Mouse (Mus musculus) neural tube, embryonic 13.5 days (tissue): ENCODE measurements at regions not wholly inside any gene's neighbourhood (a gene's known extent, or its start where the extent isn't known, plus 50 kb on each side); places are given as distances from the start of the nearest gene placed in this dataset.

ENCODE experiments used
- ATAC-seq: fragments of 200-750 bp; cut with Nextera tagmentation; 2 replicates; pipeline ENCODE4 v1.8.0; 2017; ENCODE audit warnings: low read depth, mild to moderate bottlenecking, moderate TSS enrichment, moderate library complexity
- H3K27ac ChIP-seq: fragments of 300-500 bp; sonication (generic); replicated peaks from 2 replicates; pipeline ENCODE4 v1.5.1; 2015; ENCODE audit warnings: moderate library complexity, mild to moderate bottlenecking, inconsistent platforms
- H3K27me3 ChIP-seq: fragments of 300-500 bp; sonication (generic); 2 replicates; pipeline ENCODE4 v1.6.1; 2015; ENCODE audit warnings: mild to moderate bottlenecking, inconsistent platforms
- H3K36me3 ChIP-seq: fragments of 300-500 bp; sonication (generic); 2 replicates; pipeline ENCODE4 v1.6.1; 2015; ENCODE audit warnings: mild to moderate bottlenecking, inconsistent platforms
- H3K4me1 ChIP-seq: fragments of 300-500 bp; sonication (generic); replicated peaks from 2 replicates; pipeline ENCODE4 v1.6.1; 2015; ENCODE audit warnings: inconsistent platforms
- H3K4me2 ChIP-seq: fragments of 300-500 bp; sonication (generic); 2 replicates; pipeline ENCODE4 v1.6.1; 2015; ENCODE audit warnings: inconsistent platforms, mild to moderate bottlenecking, moderate library complexity
- H3K4me3 ChIP-seq: fragments of 300-500 bp; sonication (generic); 2 replicates; pipeline ENCODE4 v1.5.1; 2015; ENCODE audit warnings: mild to moderate bottlenecking, inconsistent platforms
- H3K9ac ChIP-seq: fragments of 300-500 bp; sonication (generic); 2 replicates; pipeline ENCODE4 v1.6.1; 2015; ENCODE audit warnings: moderate library complexity, mild to moderate bottlenecking, inconsistent platforms
- H3K9me3 ChIP-seq: fragments of 300-500 bp; sonication (generic); 2 replicates; pipeline ENCODE4 v1.6.1; 2016; ENCODE audit warnings: inconsistent platforms
- WGBS: fragments of 180-500 bp; shearing (Covaris S2); methylation state at CpG from one replicate; pipeline ENCODE4 v1.1.7; 2015; 5-methylcytosine and 5-hydroxymethylcytosine counted together

- peaks cover 20% of the 10 kb centered on the region for H3K4me1 ChIP-seq
- ATAC-seq, result no peak
- no peak overlapping the region for H3K4me2 ChIP-seq
Observed at GRCm38 (mm10) chr2:174867397-174867796, 107.0 kb downstream of the Edn3 start.

DNA sequence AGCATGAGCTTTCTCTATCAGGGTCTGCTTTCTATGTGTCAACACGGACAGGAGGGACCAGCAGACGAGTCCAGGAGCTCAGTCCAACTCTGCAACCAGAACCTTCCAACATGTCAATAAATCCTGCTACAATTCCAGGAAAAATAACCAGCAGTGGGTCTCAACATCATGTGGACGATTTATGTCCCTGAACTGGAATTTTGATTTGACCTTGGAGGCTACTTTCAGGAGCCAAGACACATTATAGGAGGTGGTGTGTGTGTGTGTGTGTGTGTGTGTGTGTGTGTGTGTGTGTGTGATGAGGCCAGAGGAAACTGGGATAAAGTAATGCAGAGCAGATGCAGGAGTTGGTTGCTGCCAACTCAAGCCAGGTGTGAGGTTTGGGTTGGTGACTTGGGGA, 107.8 kb downstream of the Edn3 start:
- ATAC-seq, result no peak
- Histone ChIP-seq H3K27me3 (no peaks in the 10 kb centered on the region), H3K4me2 (no peak overlapping the region), H3K4me1 (peaks cover 27% of the 10 kb centered on the region), H3K9me3 (no peaks in the 10 kb centered on the region), H3K36me3 (no peaks in the 10 kb centered on the region), H3K4me3 (no peak overlapping the region), H3K9ac (no peak overlapping the region), H3K27ac (no peak overlapping the region)
- WGBS, result 76% methylated on average over 3 of the region's 3 CpGs

More at GRCm38 (mm10) chr2:174867397-174867796, 107.0 kb downstream of the Edn3 start:
- Histone ChIP-seq H3K27me3 (no peaks in the 10 kb centered on the region), H3K9me3 (no peaks in the 10 kb centered on the region), H3K9ac (no peak overlapping the region), H3K36me3 (no peaks in the 10 kb centered on the region), H3K27ac (no peak overlapping the region), H3K4me3 (no peak overlapping the region)
- 70% methylated on average over 5 of the region's 5 CpGs for WGBS

DNA sequence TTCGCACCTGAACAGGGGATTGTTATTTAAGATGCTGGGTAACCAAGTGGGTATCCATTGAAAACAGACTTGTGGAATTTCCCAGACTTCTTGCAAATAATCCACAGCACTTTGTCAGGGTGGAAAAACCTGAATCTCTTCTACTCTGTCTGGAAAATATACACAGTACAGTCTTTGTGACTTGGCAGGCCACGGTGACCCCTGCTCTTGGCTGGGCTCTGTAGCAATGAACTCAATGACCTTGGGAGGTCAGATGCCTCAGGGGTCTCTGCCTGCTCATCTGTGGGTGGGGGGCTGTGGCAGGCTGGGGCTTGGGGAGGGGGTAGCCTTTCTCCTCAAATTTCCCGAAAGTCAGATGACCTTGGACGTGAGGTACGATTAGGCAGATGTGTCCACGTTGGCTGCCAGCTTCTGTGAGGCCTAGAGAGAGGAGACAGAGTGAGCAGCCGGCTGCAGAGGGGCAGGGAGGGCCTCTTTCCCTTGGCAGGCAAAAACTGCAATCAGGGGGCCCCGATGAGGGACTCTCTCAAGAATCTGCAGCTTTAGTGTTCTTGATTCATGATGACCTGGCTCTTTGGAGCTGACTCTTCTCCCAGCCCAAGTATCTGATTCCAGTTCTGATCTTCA, 108.4 kb downstream of the Edn3 start:
- no peak for ATAC-seq
- peaks cover 27% of the 10 kb centered on the region for H3K4me1 ChIP-seq
- no peak overlapping the region for H3K4me3 ChIP-seq
- WGBS, result 67% methylated on average over 8 of the region's 8 CpGs
- no peaks in the 10 kb centered on the region for H3K36me3 ChIP-seq
- H3K9ac ChIP-seq, result no peak overlapping the region
- no peak overlapping the region for H3K4me2 ChIP-seq
- no peaks in the 10 kb centered on the region for H3K27me3 ChIP-seq
- H3K27ac ChIP-seq, result no peak overlapping the region
- H3K9me3 ChIP-seq, result no peaks in the 10 kb centered on the region

DNA sequence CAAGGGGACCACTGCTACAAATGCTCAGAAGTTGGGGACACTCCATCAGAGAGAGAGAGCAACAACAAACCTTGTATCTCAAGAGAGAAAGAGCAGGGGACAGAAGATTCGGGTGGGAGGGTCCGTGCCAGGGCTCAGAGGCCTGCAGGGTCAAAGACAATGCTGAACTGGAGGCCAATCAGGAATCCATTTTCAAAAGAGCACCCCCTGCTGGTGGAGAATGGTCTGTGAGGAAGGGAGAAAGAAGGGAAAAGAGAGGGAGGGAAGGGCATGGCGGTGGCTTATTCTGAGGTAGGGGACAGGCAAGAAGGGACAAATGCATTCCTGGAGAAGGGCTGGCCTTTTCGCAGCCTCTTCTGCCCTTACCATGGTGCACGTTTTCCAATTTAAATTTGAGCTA, 109.9 kb downstream of the Edn3 start:
- peaks cover 20% of the 10 kb centered on the region for H3K4me1 ChIP-seq
- WGBS, result 73% methylated on average over 5 of the region's 5 CpGs
- H3K27me3 ChIP-seq, result no peaks in the 10 kb centered on the region
- no peaks in the 10 kb centered on the region for H3K9me3 ChIP-seq
- no peak overlapping the region for H3K27ac ChIP-seq
- no peaks in the 10 kb centered on the region for H3K36me3 ChIP-seq
- no peak overlapping the region for H3K4me2 ChIP-seq
- no peak overlapping the region for H3K9ac ChIP-seq
- no peak overlapping the region for H3K4me3 ChIP-seq
- ATAC-seq, result no peak

DNA sequence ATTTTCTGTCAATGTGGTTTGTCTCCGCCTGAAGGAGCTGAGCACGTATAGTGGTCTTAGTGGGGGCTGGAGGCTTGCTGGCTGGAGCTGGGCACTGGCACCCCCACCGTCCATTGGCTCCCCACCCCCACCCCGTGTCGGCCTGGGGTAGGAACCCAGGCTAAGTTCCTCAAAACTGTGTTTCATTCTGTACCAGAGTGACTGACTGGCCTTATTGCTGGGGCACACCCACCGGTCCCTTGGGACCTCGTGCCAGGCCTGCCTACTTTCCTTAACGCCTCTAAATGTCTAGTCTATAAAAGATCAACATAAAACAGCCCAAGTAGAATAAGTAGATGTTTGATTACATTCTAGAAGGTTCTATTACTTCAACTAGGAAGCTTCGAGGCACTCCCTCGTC, 110.8 kb downstream of the Edn3 start:
- Histone ChIP-seq H3K9ac (no peak overlapping the region), H3K4me2 (no peak overlapping the region), H3K27me3 (no peaks in the 10 kb centered on the region), H3K4me1 (peaks cover 20% of the 10 kb centered on the region), H3K27ac (no peak overlapping the region), H3K4me3 (no peak overlapping the region), H3K9me3 (no peaks in the 10 kb centered on the region), H3K36me3 (no peaks in the 10 kb centered on the region)
- ATAC-seq, result no peak
- WGBS, result 75% methylated on average over 10 of the region's 10 CpGs

DNA sequence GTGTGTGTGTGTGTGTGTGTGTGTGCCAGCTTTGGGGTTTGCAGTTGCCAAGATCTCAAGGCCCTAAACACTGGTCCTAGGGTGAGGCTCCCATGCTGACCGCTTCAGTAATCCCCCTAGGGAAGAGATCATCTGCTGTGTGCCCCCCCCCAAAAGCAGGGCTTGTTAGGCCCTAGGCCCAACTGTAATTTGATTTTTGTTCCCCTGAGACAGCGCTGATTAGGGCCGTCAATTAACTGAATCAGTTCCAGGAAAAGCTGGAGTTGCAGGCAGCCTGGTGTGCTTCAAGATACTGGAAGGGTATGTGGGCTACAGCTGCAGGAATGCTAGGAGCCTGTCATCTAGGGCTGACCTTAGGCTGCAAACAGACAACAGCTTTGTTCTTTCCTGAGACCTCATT, 111.4 kb downstream of the Edn3 start:
- Histone ChIP-seq H3K4me2 (no peak overlapping the region), H3K27me3 (no peaks in the 10 kb centered on the region), H3K9me3 (no peaks in the 10 kb centered on the region), H3K4me3 (no peak overlapping the region), H3K4me1 (peaks cover 20% of the 10 kb centered on the region), H3K9ac (no peak overlapping the region; the same call in 1 of the 2 replicates), H3K27ac (no peak overlapping the region), H3K36me3 (no peaks in the 10 kb centered on the region)
- WGBS, result 47% methylated on average over 3 of the region's 3 CpGs
- peak; percentile 41; the same call in 1 of the 2 replicates for ATAC-seq

DNA sequence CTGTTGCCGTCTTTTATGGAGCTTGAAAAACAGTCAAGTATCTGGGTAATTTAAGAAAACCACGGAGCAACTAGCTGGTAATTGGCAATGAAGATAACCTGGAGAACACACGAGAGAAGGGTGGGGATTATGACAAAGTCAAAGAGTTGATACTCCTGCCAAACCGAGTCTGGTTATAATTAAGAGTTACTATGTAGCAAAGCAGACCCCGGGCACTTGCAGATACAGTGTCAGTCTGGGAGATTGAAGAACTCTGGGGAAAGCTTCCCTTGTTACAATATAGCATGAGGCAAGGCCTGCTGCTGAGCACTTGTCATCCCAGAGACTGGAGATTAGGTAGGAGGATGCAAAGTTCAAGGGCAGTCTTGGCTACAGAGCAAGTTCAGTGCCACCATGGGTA, 116.5 kb downstream of the Edn3 start:
- no peak overlapping the region for H3K4me2 ChIP-seq
- peaks cover 12% of the 10 kb centered on the region for H3K4me1 ChIP-seq
- no peaks in the 10 kb centered on the region for H3K27me3 ChIP-seq
- 49% methylated on average over 5 of the region's 5 CpGs for whole genome bisulfite sequencing
- no peak for ATAC-seq
- H3K27ac ChIP-seq, result no peak overlapping the region
- H3K9me3 ChIP-seq, result no peaks in the 10 kb centered on the region
- H3K4me3 ChIP-seq, result no peak overlapping the region
- H3K9ac ChIP-seq, result no peak overlapping the region
- H3K36me3 ChIP-seq, result no peaks in the 10 kb centered on the region

DNA sequence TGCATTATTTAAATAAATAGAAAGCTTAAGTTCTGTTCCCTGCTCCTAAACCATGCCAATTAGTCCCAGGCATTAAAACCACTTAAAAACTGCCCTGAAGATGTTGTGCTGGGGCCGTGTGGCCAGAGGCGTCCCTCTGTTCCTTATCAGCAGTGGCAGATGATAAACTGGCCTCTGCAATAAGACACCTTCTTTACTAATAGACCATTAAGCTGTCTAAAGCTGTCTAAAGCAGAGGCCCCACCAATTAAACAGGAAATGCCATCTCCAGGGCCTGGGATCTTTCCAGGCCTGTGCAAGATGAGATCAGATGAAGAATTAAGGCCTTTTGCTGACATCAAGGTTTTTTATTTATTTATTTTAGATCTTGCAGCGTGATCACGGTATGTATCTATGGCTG, 118.6 kb downstream of the Edn3 start:
- no peak overlapping the region for H3K4me3 ChIP-seq
- no peak overlapping the region for H3K27ac ChIP-seq
- 52% methylated on average over 4 of the region's 4 CpGs for WGBS
- no peaks in the 10 kb centered on the region for H3K9me3 ChIP-seq
- H3K9ac ChIP-seq, result no peak overlapping the region
- no peaks in the 10 kb centered on the region for H3K27me3 ChIP-seq
- H3K4me2 ChIP-seq, result no peak overlapping the region
- H3K4me1 ChIP-seq, result peaks cover 6% of the 10 kb centered on the region; the same call in 1 of the 2 replicates
- ATAC-seq, result no peak
- no peaks in the 10 kb centered on the region for H3K36me3 ChIP-seq

DNA sequence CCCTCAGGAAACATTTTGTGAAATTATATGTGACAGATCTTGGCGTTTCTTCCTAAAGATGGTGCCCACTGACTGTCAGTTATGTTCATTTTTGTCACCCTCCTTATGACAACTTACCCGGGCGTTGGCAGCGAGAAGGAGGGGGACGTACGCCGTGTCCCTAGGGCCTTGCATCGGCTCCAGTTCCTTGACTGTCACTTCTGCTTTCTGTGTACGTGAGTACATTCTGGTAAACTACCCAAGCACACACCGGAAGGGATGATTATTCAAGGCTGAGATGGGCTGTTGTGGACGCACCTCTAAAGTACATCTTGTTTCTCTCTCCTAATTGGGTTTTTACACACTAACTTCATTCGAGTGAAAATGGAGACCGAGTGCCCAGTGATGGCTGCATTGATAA, 120.2 kb downstream of the Edn3 start:
- Histone ChIP-seq H3K27me3 (no peaks in the 10 kb centered on the region), H3K9me3 (no peaks in the 10 kb centered on the region), H3K27ac (no peak overlapping the region), H3K9ac (no peak overlapping the region), H3K36me3 (no peaks in the 10 kb centered on the region), H3K4me1 (peaks cover 18% of the 10 kb centered on the region), H3K4me2 (no peak overlapping the region), H3K4me3 (no peak overlapping the region)
- no peak for ATAC-seq
- WGBS, result 91% methylated on average over 13 of the region's 13 CpGs

- H3K27ac ChIP-seq, result peak overlapping the region; percentile 79
- peak overlapping the region; percentile 47; the same call in 1 of the 2 replicates for H3K9ac ChIP-seq
Observed at GRCm38 (mm10) chr2:174884232-174885225, 124.1 kb downstream of the Edn3 start.

DNA sequence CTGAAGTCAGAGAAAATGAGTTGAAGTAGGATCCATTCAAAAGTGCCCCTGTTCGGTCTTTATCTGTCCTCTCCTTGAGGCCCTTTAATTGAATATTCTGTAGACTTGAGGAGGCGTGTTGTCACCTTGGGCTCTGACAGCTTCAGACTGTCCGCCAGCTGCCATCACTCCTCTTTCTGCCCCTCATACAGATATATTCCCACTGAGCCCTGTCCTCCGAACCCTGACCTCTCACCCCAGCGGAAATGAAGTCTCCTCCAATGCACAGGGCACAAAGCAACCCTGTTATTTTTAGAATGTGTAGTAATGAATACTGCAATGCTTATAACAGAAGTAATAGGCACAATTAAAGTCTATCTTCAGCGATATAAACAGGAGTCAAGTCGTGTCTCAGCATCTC, 117.4 kb upstream of the Gm14444 start:
- H3K27ac ChIP-seq, result no peak overlapping the region
- H3K27me3 ChIP-seq, result peaks cover 2% of the 10 kb centered on the region; the same call in 1 of the 2 replicates
- H3K4me3 ChIP-seq, result no peak overlapping the region
- no peak overlapping the region for H3K9ac ChIP-seq
- WGBS, result 76% methylated on average over 7 of the region's 7 CpGs
- H3K9me3 ChIP-seq, result no peaks in the 10 kb centered on the region
- no peaks in the 10 kb centered on the region for H3K36me3 ChIP-seq
- peaks cover 10% of the 10 kb centered on the region; the same call in 1 of the 2 replicates for H3K4me1 ChIP-seq
- H3K4me2 ChIP-seq, result no peak overlapping the region
- no peak for ATAC-seq

More at GRCm38 (mm10) chr2:174884232-174885225, 124.1 kb downstream of the Edn3 start:
- Histone ChIP-seq H3K27me3 (no peaks in the 10 kb centered on the region), H3K4me1 (peaks cover 18% of the 10 kb centered on the region), H3K9me3 (no peaks in the 10 kb centered on the region), H3K4me2 (peak overlapping the region; percentile 34), H3K36me3 (no peaks in the 10 kb centered on the region), H3K4me3 (no peak overlapping the region)
- WGBS, result 45% methylated on average over 19 of the region's 19 CpGs
- ATAC-seq, result peak; percentile 73; the same call in 1 of the 2 replicates

DNA sequence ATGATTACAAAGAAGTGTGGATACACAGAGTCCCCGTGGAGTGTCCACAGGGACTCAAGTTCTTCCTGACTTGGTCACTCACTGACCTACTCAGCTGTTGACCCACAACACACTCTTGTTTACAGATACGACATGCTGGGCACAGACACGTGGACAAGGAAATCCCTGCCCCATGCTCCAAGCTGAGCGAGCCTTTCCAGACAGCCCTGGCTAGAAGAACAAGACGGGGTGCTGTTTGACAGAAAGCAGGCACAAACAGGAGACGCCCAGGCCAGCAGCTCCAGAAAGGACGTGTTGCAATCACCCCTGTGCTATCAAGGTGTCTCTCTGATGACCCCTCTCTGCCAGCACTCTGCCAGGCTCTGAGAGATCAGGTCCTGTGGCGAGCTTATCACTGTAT, 112.6 kb upstream of the Gm14444 start:
- no peak for ATAC-seq
- Histone ChIP-seq H3K27ac (no peak overlapping the region), H3K9me3 (no peaks in the 10 kb centered on the region), H3K4me3 (no peak overlapping the region), H3K4me1 (0 out of 2 replicates have a peak, but pooled peaks cover 4% of the 10 kb centered on the region), H3K36me3 (no peaks in the 10 kb centered on the region), H3K9ac (no peak overlapping the region), H3K27me3 (peaks cover 2% of the 10 kb centered on the region; the same call in 1 of the 2 replicates), H3K4me2 (no peak overlapping the region)
- 79% methylated on average over 8 of the region's 8 CpGs for WGBS
